Mouse (Mus musculus) midbrain, embryonic 12.5 days (tissue): ENCODE measurements around the gene Lrrc36. TPM values are rescaled to one million over a fixed set of nuclear protein-coding genes. Genes with fewer than 3 reads are reported as not detected.

Experiments
- ATAC-seq: fragments of 200-750 bp; cut with Nextera tagmentation; 2 replicates; pipeline ENCODE4 v1.8.0; 2017; ENCODE audit warnings: low read depth, moderate TSS enrichment, moderate library complexity; ENCODE audit not compliant: low FRiP score
- H3K27ac ChIP-seq: fragments of 300-500 bp; sonication (generic); replicated peaks from 2 replicates; pipeline ENCODE4 v1.5.1; 2016; ENCODE audit warnings: mild to moderate bottlenecking
- H3K27me3 ChIP-seq: fragments of 300-500 bp; sonication (generic); 2 replicates; pipeline ENCODE4 v1.6.1; 2016; ENCODE audit warnings: mild to moderate bottlenecking
- H3K36me3 ChIP-seq: fragments of 300-500 bp; sonication (generic); 2 replicates; pipeline ENCODE4 v1.6.1; 2016
- H3K4me1 ChIP-seq: fragments of 300-500 bp; sonication (generic); 2 replicates; pipeline ENCODE4 v1.6.1; 2016
- H3K4me2 ChIP-seq: fragments of 300-500 bp; sonication (generic); replicated peaks from 2 replicates; pipeline ENCODE4 v1.6.1; 2016; ENCODE audit warnings: mild to moderate bottlenecking, moderate library complexity
- H3K4me3 ChIP-seq: fragments of 300-500 bp; sonication (generic); 2 replicates; pipeline ENCODE4 v1.5.1; 2016; ENCODE audit warnings: mild to moderate bottlenecking
- H3K9ac ChIP-seq: fragments of 300-500 bp; sonication (generic); replicated peaks from 2 replicates; pipeline ENCODE4 v1.6.1; 2016; ENCODE audit warnings: mild to moderate bottlenecking, moderate library complexity
- H3K9me3 ChIP-seq: fragments of 300-500 bp; sonication (generic); 2 replicates; pipeline ENCODE4 v1.6.1; 2016; ENCODE audit warnings: mild to moderate bottlenecking
- WGBS: fragments of 180-500 bp; shearing (Covaris S2); methylation state at CpG from one replicate; pipeline ENCODE4 v1.1.7; 2016; 5-methylcytosine and 5-hydroxymethylcytosine counted together
- polyA plus RNA-seq: library from polyadenylated mRNA; unstranded; fragments of >200 nt; fragmentation: Nextera tagmentation; extraction: Ambion mirVana; gene quantifications from 2 replicates; pipeline ENCODE4 v1.2.1, GENCODE M21; 2016

Gene Lrrc36
- polyA plus RNA-seq, 1 experiment from 2014 or later = 3.4 TPM

- ATAC-seq = peak; percentile 44; the same call in 1 of the 2 replicates
- Histone ChIP-seq H3K4me1 (peaks cover 20% of the 10 kb centered on the region), H3K36me3 (no peaks in the 10 kb centered on the region), H3K4me3 (no peak overlapping the region), H3K27ac (peak overlapping the region; percentile 47), H3K4me2 (no peak overlapping the region), H3K9me3 (no peaks in the 10 kb centered on the region), H3K9ac (no peak overlapping the region), H3K27me3 (no peaks in the 10 kb centered on the region)
- whole genome bisulfite sequencing = 33% methylated on average over 6 of the region's 6 CpGs
These were observed 19.6 kb downstream of the Lrrc36 start for GRCm38 (mm10) chr8:105433021-105433420.

DNA sequence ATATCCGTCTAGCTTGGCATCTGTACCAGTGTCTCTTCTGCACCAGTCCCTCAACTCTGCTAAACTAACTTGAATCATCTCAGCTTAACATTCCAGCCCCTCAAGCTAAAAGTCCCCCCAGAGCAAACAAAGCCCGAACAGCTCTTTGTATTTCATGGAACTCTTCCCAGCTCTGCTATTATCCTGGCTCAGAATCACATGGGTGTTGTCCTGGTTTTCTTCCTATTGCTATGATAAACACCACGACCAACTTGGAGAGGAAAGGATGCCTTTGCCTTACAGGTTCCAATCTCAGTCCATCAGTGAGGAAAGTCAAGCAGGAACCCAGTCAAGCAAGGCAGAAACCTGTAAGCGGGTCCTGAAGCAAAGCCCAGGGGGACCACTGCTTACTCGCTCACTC, 20.1 kb downstream of the Lrrc36 start:
- WGBS = 29% methylated on average over 5 of the region's 5 CpGs
- no peaks in the 10 kb centered on the region for H3K36me3 ChIP-seq
- no peak overlapping the region for H3K4me3 ChIP-seq
- H3K4me2 ChIP-seq = no peak overlapping the region
- H3K4me1 ChIP-seq = peaks cover 20% of the 10 kb centered on the region
- no peak for ATAC-seq
- H3K27me3 ChIP-seq = no peaks in the 10 kb centered on the region
- no peak overlapping the region for H3K9ac ChIP-seq
- H3K9me3 ChIP-seq = no peaks in the 10 kb centered on the region
- H3K27ac ChIP-seq = peak overlapping the region; percentile 47

DNA sequence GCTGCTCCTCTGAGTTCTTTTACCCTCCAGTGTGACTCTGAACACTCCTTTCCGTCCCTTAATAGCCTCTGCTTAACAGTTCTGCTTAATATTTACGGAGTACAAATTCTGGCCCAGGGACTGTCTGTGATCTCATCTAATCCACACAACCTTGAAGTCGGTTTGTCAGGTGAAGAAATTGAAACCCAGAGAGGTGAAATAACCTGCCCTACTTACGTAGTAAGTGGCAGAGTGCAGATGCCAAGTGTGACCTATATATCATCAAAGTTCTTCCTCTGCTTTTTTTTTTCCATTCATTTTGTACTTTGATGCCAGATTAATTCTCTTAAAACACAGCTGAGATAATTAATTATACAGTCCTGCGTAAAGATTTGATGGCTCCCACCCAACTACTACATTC, 20.8 kb downstream of the Lrrc36 start:
- ATAC-seq = no peak
- H3K4me2 ChIP-seq = no peak overlapping the region
- 77% methylated on average over 5 of the region's 5 CpGs for WGBS
- no peaks in the 10 kb centered on the region for H3K36me3 ChIP-seq
- peaks cover 20% of the 10 kb centered on the region for H3K4me1 ChIP-seq
- 0 out of 2 replicates have a peak overlapping the region, but pooled peaks have one; percentile 47 for H3K27ac ChIP-seq
- no peak overlapping the region for H3K4me3 ChIP-seq
- H3K9ac ChIP-seq = no peak overlapping the region
- H3K27me3 ChIP-seq = no peaks in the 10 kb centered on the region
- H3K9me3 ChIP-seq = no peaks in the 10 kb centered on the region

GRCm38 (mm10) chr8:105436218-105436617, 22.8 kb downstream of the Lrrc36 start:
- no peak overlapping the region for H3K9ac ChIP-seq
- WGBS = 70% methylated on average over 5 of the region's 5 CpGs
- H3K27ac ChIP-seq = no peak overlapping the region

DNA sequence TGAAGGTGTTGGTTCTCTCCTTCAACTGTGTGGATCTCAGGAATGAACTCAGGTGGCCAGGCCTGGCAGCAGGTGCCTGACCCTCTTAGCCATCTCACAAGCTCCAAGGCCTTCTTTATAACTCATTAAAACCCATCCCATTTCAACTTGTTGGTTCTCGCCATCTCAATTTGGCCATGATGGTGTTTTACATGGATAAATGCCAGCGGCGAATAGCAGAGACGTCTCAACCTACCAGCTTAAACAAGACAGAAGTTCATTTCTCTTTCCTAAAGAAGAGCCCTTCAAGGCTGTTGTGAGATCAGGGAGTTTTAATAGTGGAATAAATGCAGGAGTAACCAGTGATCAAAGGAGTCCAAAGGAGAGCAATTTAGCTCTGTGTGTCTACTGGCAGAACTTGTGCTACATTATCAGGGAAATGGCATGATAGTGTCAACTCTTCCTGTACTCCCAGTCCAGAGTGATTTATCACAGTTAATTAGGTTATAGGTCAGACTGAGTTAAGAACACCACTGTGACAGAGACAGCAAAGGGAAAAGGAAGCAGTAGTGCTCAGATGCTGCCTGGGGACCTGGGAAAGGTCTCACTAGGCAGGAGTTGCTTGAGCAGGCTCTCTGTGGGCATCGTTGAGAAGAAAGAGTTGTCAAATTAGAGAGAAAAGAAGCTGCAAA, 23.8 kb downstream of the Lrrc36 start:
- no peak for ATAC-seq
- H3K4me2 ChIP-seq = no peak overlapping the region
- no peaks in the 10 kb centered on the region for H3K27me3 ChIP-seq
- H3K9ac ChIP-seq = no peak overlapping the region
- no peak overlapping the region for H3K4me3 ChIP-seq
- H3K9me3 ChIP-seq = no peaks in the 10 kb centered on the region
- peaks cover 20% of the 10 kb centered on the region for H3K4me1 ChIP-seq
- no peak overlapping the region for H3K27ac ChIP-seq
- H3K36me3 ChIP-seq = no peaks in the 10 kb centered on the region
- 89% methylated on average over 5 of the region's 5 CpGs for WGBS

More at GRCm38 (mm10) chr8:105436218-105436617, 22.8 kb downstream of the Lrrc36 start:
- H3K9me3 ChIP-seq = no peaks in the 10 kb centered on the region
- no peaks in the 10 kb centered on the region for H3K36me3 ChIP-seq
- no peak overlapping the region for H3K4me3 ChIP-seq
- H3K27me3 ChIP-seq = no peaks in the 10 kb centered on the region
- H3K4me2 ChIP-seq = no peak overlapping the region
- no peak for ATAC-seq
- peaks cover 26% of the 10 kb centered on the region for H3K4me1 ChIP-seq

DNA sequence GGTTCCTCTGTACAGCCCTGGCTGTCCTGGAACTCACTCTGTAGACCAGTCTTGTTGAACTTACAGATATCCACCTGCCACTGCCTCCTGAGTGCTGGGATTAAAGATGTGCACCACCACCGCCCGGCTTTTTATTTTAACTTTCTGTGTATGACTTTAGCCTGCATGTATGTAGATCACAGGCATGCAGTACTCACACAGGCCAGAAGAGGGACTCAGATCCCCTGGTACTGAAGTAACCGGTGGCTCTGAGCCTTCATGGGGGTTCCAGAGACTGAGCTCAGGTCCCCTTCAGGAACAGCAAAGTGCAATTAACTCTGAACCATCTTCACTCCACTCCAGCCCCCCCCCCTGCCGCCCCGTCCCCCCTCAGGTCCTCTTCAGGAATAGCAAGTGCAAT, 25.5 kb downstream of the Lrrc36 start:
- peaks cover 11% of the 10 kb centered on the region for H3K4me1 ChIP-seq
- WGBS = 39% methylated on average over 5 of the region's 5 CpGs
- H3K9ac ChIP-seq = no peak overlapping the region
- no peaks in the 10 kb centered on the region for H3K36me3 ChIP-seq
- no peak overlapping the region for H3K27ac ChIP-seq
- no peak for ATAC-seq
- H3K4me3 ChIP-seq = no peak overlapping the region
- H3K9me3 ChIP-seq = no peaks in the 10 kb centered on the region
- H3K4me2 ChIP-seq = no peak overlapping the region
- H3K27me3 ChIP-seq = no peaks in the 10 kb centered on the region

DNA sequence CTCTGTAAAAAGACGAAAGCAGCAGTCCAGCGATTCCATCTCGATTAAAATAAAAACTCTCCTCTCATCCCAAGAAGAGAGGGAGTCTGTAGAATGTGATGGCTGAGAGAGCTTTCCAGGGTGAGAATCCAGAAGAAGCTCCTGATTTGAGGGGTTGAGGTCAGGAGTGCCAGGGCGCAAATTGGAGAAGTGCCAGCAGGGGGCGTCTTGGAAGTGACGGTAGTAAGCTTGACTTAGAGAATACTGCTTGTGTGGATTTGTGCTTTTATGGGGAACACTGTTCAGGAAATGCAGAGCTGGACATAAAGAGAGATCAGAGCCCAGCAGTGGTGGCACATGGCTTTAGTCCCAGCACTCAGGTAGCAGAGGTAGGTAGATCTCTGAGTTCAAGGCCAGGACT, 28.1 kb downstream of the Lrrc36 start:
- peaks cover 21% of the 10 kb centered on the region for H3K4me1 ChIP-seq
- no peaks in the 10 kb centered on the region for H3K36me3 ChIP-seq
- H3K27ac ChIP-seq = no peak overlapping the region
- H3K27me3 ChIP-seq = no peaks in the 10 kb centered on the region
- H3K4me3 ChIP-seq = no peak overlapping the region
- WGBS = 9% methylated on average over 6 of the region's 6 CpGs
- no peak overlapping the region for H3K4me2 ChIP-seq
- ATAC-seq = no peak
- no peak overlapping the region for H3K9ac ChIP-seq
- H3K9me3 ChIP-seq = no peaks in the 10 kb centered on the region

- Histone ChIP-seq H3K9ac (no peak overlapping the region), H3K4me3 (no peak overlapping the region), H3K36me3 (no peaks in the 10 kb centered on the region), H3K4me2 (no peak overlapping the region), H3K27ac (no peak overlapping the region), H3K9me3 (no peaks in the 10 kb centered on the region), H3K4me1 (peaks cover 22% of the 10 kb centered on the region), H3K27me3 (no peaks in the 10 kb centered on the region)
- 91% methylated on average over 5 of the region's 5 CpGs for WGBS
- no peak for ATAC-seq
These were observed 29.3 kb downstream of the Lrrc36 start for GRCm38 (mm10) chr8:105442661-105443060.

DNA sequence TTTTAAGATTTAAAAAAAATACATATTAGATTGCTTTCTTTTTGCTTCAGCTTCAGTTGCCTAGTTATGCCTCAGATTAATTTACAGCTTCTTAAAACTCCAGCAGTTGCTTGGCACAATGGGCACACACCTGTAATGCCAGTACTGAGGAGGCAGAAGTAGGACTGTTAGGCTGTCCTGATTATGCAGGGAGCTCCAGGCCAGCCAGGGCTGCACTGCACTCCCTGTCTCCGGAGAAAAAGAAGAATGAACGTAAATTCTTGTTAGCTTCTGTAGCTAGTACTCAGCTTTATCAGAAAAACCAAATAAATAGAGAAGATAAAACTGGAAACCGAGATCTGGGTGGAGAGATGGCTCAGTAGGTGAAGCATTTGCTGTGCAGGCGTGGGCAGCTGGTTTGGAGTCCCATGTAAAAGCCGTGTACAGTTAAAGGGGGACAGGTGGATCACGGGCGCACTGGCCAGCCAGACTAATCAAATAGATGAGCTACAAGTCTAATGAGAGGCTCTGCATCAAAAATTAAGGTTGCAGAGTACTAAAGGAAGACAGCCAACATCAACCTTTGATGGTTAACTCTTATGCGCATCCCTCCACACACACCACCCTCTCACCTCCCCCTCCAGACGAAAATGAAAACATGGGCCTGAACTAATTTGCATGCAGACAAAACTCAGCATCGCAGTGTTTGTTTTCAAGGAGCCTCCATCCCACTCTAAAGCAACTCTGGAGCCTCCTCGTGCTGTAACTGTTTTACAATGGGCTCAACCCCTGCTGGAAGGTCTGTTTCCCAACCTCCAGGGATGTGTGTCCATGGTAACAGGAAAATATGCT, 32.1 kb downstream of the Lrrc36 start:
- WGBS = 16% methylated on average over 11 of the region's 11 CpGs
- Histone ChIP-seq H3K9me3 (no peaks in the 10 kb centered on the region), H3K4me1 (peaks cover 16% of the 10 kb centered on the region), H3K36me3 (no peaks in the 10 kb centered on the region), H3K4me2 (peak overlapping the region; percentile 42), H3K4me3 (peak overlapping the region; percentile 11; the same call in 1 of the 2 replicates), H3K9ac (no peak overlapping the region), H3K27ac (peak overlapping the region; percentile 92), H3K27me3 (no peaks in the 10 kb centered on the region)
- peak; percentile 94 for ATAC-seq

GRCm38 (mm10) chr8:105446127-105446552, 32.8 kb downstream of the Lrrc36 start:
- Histone ChIP-seq H3K36me3 (no peaks in the 10 kb centered on the region), H3K27me3 (no peaks in the 10 kb centered on the region), H3K4me1 (peaks cover 20% of the 10 kb centered on the region), H3K9ac (no peak overlapping the region), H3K9me3 (no peaks in the 10 kb centered on the region), H3K27ac (peak overlapping the region; percentile 92), H3K4me3 (no peak overlapping the region), H3K4me2 (peak overlapping the region; percentile 42)
- peak; percentile 85 for ATAC-seq
- 4% methylated on average over 4 of the region's 4 CpGs for WGBS

- no peak overlapping the region for H3K27ac ChIP-seq
- peaks cover 28% of the 10 kb centered on the region for H3K4me1 ChIP-seq
- H3K9me3 ChIP-seq = no peaks in the 10 kb centered on the region
- no peak overlapping the region for H3K9ac ChIP-seq
- no peak overlapping the region for H3K4me2 ChIP-seq
- no peak overlapping the region for H3K4me3 ChIP-seq
- WGBS = 96% methylated on average over 3 of the region's 3 CpGs
- H3K36me3 ChIP-seq = no peaks in the 10 kb centered on the region
- ATAC-seq = no peak
- no peaks in the 10 kb centered on the region for H3K27me3 ChIP-seq
These were observed 34.8 kb downstream of the Lrrc36 start for GRCm38 (mm10) chr8:105448188-105448587.

DNA sequence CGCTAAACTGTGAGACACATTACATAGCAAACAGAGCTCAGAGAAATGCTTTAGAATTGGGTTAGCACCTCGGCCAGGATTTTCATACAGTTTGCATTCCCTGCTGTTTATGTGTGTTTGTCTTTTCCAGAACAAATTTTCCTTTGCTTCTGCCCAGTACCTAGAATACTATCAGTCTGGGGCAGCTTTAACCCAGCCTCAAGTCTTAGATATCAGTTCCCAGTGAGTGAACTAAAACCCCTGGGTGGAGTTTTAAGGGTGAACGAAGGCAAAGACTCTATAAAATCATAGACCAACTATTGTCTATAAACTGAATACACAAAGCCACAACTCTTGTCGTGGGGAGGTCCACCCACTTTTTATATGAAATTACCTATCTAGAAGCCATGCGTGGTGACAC, 35.2 kb downstream of the Lrrc36 start:
- Histone ChIP-seq H3K9me3 (no peaks in the 10 kb centered on the region), H3K4me2 (no peak overlapping the region), H3K27me3 (no peaks in the 10 kb centered on the region), H3K27ac (no peak overlapping the region), H3K4me3 (no peak overlapping the region), H3K36me3 (no peaks in the 10 kb centered on the region), H3K9ac (no peak overlapping the region), H3K4me1 (peaks cover 28% of the 10 kb centered on the region)
- ATAC-seq = no peak
- 91% methylated on average over 5 of the region's 5 CpGs for WGBS
